Mouse (Mus musculus): ENCODE results near the gene Samd14. TPM values are rescaled to one million over a fixed set of nuclear protein-coding genes. Genes with fewer than 3 reads are reported as not detected.

The Samd14 gene
- polyA plus RNA-seq, 1 experiment from 2014 or later: 8.0 TPM

DNA sequence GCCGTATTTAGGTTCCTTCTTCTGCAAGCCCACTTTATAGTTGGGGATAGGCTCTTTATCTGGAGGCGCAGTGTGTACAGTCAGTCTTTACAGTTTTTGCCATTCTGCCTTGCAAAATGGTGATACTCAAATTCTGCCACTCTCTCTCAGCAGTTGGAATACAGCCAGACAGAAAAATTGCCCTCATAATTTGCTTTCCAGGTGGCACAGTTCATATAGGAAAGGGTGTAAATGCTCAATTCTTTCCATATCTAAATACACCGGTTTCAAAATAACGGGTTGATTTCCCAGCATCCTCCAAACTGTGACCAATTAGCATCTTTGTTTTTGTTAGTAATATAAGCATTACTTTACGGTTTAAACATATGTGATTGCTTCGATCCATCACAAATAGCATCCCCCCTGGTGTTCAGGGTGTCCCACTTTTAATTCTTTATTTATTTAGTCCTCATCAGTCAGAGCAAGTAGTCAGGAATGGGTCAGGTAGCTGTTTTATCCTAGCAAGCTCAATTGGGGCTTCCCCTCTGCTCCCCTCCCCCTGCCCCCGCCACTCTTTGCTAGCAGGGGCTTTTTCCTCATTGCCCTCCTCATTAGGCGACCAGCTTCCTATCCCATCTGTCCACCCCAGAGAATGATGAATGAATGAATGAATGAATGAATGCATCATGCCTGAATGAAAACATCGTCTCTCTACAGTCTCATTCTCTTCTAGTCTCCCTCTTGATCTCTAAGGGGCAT is 31.3 kb upstream of the Samd14 start:
- Histone ChIP-seq H3K9me3 (replicated peaks) (no peaks in the 10 kb centered on the region), H3K4me2 (peak overlapping the region; percentile 58), H3K27ac (peak overlapping the region; percentile 51; the same call in 1 of the 2 replicates), H3K27me3 (no peaks in the 10 kb centered on the region), H3K9ac (no peak overlapping the region; the same call in 1 of the 2 replicates), H3K4me1 (replicated peaks) (peaks cover 57% of the 10 kb centered on the region), H3K36me3 (no peaks in the 10 kb centered on the region), H3K4me3 (peak overlapping the region; percentile 32)
- ATAC-seq (replicated peaks; ENCODE audit: insufficient number of reproducible peaks, insufficient read depth, low FRiP score, low read depth): no peak
- WGBS: 39% methylated on average over 9 of the region's 9 CpGs

DNA sequence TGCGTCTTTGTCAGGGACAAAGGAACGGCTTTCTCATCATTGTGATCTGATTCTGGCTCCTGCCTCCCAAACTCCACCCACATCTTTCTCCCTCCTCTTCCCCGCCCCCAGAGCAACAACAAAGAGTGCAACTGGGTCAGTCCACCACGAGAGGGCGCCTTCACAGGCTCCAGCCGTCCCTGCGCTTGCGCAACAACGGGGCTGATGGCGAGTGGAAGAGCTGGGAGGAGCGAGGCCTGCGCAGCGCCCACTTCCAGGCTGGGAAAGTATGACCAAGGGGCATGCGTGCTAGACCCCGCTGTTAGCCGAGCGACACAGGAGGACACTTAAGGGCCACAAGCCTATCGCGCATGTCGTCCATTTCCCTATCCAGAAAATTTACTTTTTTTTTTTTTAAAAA is 30.7 kb upstream of the Samd14 start:
- Histone ChIP-seq H3K27me3 (no peaks in the 10 kb centered on the region), H3K4me2 (peak overlapping the region; percentile 58), H3K9ac (no peak overlapping the region; the same call in 1 of the 2 replicates), H3K4me1 (replicated peaks) (peaks cover 51% of the 10 kb centered on the region), H3K36me3 (no peaks in the 10 kb centered on the region), H3K4me3 (peak overlapping the region; percentile 32), H3K9me3 (replicated peaks) (no peaks in the 10 kb centered on the region), H3K27ac (peak overlapping the region; percentile 14; the same call in 1 of the 2 replicates)
- peak; percentile 92 for ATAC-seq (replicated peaks; ENCODE audit: insufficient number of reproducible peaks, insufficient read depth, low FRiP score, low read depth)
- 0% methylated on average over 20 of the region's 20 CpGs for WGBS

DNA sequence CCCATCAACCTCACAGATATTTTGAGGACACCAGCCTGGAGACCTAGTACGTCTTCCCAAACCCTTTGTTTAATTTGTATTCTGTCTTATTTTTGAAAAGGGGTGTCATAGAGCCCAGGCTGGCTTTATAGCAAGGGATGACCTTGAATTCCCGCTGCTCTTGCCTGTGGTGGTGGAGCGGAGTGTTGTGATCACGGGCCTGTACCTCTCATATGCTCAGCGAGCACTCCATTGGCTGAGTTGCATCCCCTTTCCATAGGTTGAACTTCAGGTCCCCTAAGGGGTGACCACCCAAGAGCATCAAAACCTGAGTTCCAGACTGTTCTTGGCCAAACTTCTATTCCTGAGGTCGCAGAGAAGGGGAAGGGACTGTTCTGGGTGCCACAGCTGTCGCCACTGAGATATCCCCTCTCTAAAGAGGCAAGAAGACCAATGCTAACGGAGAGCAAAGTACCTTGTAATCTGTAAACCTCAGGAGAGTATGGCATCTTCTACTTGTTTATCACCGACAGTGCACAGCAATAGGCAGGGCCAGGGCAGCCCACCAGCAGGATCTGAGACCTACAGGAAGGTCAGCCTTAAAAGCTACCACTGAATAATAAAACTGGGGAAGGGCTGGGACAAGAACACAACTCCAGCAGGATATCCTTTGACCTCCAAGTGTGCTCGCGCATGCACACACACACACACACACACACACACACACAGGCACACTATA is 30.1 kb upstream of the Samd14 start:
- peak overlapping the region; percentile 14; the same call in 1 of the 2 replicates for H3K27ac ChIP-seq

DNA sequence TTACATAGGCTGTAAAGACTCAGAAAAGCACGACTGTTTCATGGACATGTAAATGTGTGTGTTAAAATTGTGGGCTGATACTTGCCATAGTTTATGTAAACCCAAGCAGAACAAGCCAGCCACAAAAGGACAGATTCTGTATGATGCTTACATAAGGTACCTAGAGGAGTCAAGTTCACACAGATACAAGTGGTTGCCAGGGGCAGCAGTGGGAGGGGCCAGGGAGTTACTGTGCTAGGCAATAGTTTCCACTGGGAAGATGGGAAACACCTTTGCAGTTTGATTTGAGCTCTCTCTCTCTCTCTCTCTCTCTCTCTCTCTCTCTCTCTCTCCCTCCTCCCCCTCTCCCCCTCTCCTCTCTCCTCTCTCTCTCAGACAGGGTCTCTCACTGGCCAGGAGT is 24.5 kb upstream of the Samd14 start:
- Histone ChIP-seq H3K27me3 (no peaks in the 10 kb centered on the region), H3K27ac (no peak overlapping the region), H3K9me3 (replicated peaks) (no peaks in the 10 kb centered on the region), H3K4me3 (no peak overlapping the region), H3K4me2 (no peak overlapping the region), H3K36me3 (no peaks in the 10 kb centered on the region), H3K4me1 (replicated peaks) (peaks cover 38% of the 10 kb centered on the region), H3K9ac (no peak overlapping the region)
- ATAC-seq (replicated peaks; ENCODE audit: insufficient number of reproducible peaks, insufficient read depth, low FRiP score, low read depth): no peak
- whole genome bisulfite sequencing: 50% methylated on average over 1 of the region's 1 CpGs

More for the DNA sequence above, 30.1 kb upstream of the Samd14 start:
- ATAC-seq (replicated peaks; ENCODE audit: insufficient number of reproducible peaks, insufficient read depth, low FRiP score, low read depth): no peak
- no peaks in the 10 kb centered on the region for H3K27me3 ChIP-seq
- H3K9ac ChIP-seq: no peak overlapping the region
- peak overlapping the region; percentile 32; the same call in 1 of the 2 replicates for H3K4me3 ChIP-seq
- peak overlapping the region; percentile 58 for H3K4me2 ChIP-seq
- H3K36me3 ChIP-seq: no peaks in the 10 kb centered on the region
- no peaks in the 10 kb centered on the region for H3K9me3 ChIP-seq (replicated peaks)
- WGBS: 73% methylated on average over 11 of the region's 11 CpGs
- H3K4me1 ChIP-seq (replicated peaks): peaks cover 45% of the 10 kb centered on the region

DNA sequence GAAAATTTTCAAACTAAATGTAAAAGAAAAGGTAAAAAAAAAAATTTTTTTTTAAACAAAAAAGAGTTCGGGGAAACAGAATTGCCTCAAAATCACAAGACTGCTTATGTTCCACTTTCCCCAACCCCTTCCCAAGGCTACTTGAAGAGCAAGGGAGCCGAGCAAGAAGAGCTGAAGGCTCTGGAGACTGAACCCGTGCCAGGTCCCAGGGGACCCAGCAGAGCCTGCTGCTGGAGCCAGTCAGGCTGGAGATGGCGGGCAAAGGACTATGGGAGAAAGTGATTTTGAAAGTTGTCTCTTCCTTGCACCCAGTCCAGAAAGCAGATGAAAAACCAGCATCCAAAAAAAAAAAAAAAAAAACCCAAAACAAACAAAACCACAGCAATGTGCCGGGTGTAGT is 23.9 kb upstream of the Samd14 start:
- Histone ChIP-seq H3K4me1 (replicated peaks) (peaks cover 44% of the 10 kb centered on the region), H3K9me3 (replicated peaks) (no peaks in the 10 kb centered on the region), H3K4me3 (no peak overlapping the region), H3K27ac (no peak overlapping the region), H3K9ac (no peak overlapping the region), H3K27me3 (no peaks in the 10 kb centered on the region), H3K4me2 (no peak overlapping the region), H3K36me3 (no peaks in the 10 kb centered on the region)
- 72% methylated on average over 5 of the region's 5 CpGs for WGBS
- no peak for ATAC-seq (replicated peaks; ENCODE audit: insufficient number of reproducible peaks, insufficient read depth, low FRiP score, low read depth)

DNA sequence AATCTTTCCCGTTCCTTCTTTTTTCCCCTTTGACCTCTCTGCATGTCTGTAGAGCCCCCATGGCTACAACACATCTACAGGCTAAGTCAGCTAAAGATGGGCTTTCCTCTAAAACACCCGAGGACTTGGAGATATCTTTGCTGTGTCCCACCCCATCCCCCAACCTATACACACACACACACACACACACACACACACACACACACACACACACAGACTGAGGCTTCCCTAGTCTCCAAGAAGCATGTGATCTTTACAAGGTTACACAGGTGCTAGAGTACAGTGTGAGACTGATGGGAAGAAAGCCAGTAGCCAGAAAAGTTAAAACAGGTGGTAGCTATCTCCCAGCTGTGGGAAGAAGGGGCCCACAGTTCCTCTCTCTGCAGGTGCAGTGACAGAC is 23.2 kb upstream of the Samd14 start:
- no peaks in the 10 kb centered on the region for H3K36me3 ChIP-seq
- 53% methylated on average over 2 of the region's 2 CpGs for WGBS
- H3K27me3 ChIP-seq: no peaks in the 10 kb centered on the region
- no peak overlapping the region for H3K4me2 ChIP-seq
- ATAC-seq (replicated peaks; ENCODE audit: insufficient number of reproducible peaks, insufficient read depth, low FRiP score, low read depth): no peak
- no peak overlapping the region for H3K27ac ChIP-seq
- no peaks in the 10 kb centered on the region for H3K9me3 ChIP-seq (replicated peaks)
- H3K4me1 ChIP-seq (replicated peaks): peaks cover 44% of the 10 kb centered on the region
- no peak overlapping the region for H3K9ac ChIP-seq
- H3K4me3 ChIP-seq: no peak overlapping the region

DNA sequence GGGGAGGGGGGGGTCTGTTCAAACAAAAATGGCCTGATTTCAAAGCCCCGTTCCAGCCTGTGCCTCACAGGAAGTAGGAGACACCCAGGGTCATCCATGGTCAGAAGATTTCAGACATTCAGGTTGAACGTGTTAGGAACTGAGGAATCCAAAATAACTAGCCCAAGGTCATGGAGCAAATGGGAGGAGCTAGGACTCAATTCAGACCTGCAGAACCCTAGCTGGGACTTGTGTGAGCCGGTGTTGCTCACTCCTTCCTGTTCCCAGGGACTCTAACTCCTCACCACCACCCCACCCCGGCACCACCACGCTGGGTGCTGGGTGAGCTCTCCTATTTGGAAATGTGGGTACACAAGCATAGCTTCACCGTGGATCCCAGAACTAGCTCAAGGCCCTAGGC is 22.3 kb upstream of the Samd14 start:
- Histone ChIP-seq H3K36me3 (no peaks in the 10 kb centered on the region), H3K4me3 (no peak overlapping the region), H3K4me2 (no peak overlapping the region), H3K9me3 (replicated peaks) (no peaks in the 10 kb centered on the region), H3K27me3 (no peaks in the 10 kb centered on the region), H3K4me1 (replicated peaks) (peaks cover 51% of the 10 kb centered on the region), H3K27ac (no peak overlapping the region), H3K9ac (0 out of 2 replicates have a peak overlapping the region, but pooled peaks have one; percentile 23)
- WGBS: 62% methylated on average over 6 of the region's 6 CpGs
- ATAC-seq (replicated peaks; ENCODE audit: insufficient number of reproducible peaks, insufficient read depth, low FRiP score, low read depth): no peak

DNA sequence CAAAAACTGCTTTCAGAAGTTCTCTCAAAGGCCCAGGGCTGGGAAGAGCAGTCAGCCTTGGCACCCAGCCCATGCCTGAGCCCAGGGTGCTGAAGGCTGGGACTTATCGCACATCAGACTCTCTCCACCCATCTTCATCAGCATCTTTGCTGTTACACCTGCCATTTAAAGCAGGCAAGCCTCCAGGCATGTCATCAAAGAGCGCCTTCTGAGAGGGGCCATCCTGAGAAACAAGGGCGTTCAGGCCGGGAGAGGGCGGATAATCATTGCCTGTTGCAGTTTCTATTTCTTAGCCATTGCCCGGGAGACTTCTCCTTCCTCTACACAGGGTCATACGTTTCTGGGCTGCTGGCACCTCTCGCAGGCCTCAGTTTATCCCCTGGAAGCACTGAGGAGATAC is 21.8 kb upstream of the Samd14 start:
- H3K9me3 ChIP-seq (replicated peaks): no peaks in the 10 kb centered on the region
- no peak overlapping the region for H3K4me2 ChIP-seq
- H3K27me3 ChIP-seq: no peaks in the 10 kb centered on the region
- no peak overlapping the region for H3K4me3 ChIP-seq
- no peak for ATAC-seq (replicated peaks; ENCODE audit: insufficient number of reproducible peaks, insufficient read depth, low FRiP score, low read depth)
- no peak overlapping the region for H3K27ac ChIP-seq
- H3K36me3 ChIP-seq: no peaks in the 10 kb centered on the region
- H3K4me1 ChIP-seq (replicated peaks): peaks cover 56% of the 10 kb centered on the region
- WGBS: 74% methylated on average over 8 of the region's 8 CpGs
- 0 out of 2 replicates have a peak overlapping the region, but pooled peaks have one; percentile 23 for H3K9ac ChIP-seq

DNA sequence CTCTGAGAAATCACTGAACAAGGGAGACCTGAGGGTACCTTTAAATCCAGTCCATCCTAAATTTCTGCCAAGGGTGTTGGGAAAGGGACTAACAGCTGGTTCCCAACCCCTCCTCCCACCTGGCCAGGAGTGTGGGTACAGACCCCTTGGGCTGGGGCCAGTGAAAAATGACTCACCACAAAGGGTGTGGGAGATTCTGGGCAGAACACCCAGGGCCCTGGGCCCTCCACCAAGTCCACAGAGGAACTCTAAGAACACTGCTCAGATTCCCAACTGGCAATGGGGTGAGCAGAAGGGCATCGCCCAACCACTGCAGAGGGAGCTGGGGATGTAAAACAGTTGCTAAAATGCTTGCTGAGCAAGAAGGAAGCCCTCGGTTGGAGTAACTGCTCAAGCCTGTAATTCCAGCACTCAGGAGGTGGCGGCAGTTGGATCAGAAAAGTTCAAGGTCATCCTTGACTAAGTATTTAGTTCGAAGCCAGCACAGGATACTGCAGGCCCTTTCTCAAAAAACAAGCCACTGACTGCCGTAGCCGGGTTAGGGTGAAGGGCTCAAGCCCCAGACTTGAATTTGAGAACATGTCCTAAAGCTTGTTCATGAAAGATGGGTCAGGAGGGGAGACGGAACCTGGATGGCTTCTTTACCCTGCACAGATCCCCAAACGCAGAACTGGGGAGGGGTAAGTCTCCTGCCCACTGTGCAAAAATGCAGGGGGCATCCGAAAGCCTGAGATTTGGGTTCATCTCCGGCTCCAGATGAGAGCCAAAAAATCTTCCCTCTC is 20.7 kb upstream of the Samd14 start:
- Histone ChIP-seq H3K36me3 (no peaks in the 10 kb centered on the region), H3K4me2 (peak overlapping the region; percentile 98), H3K4me3 (peak overlapping the region; percentile 73), H3K9ac (peak overlapping the region; percentile 64), H3K4me1 (replicated peaks) (peaks cover 67% of the 10 kb centered on the region), H3K27me3 (no peaks in the 10 kb centered on the region), H3K27ac (peak overlapping the region; percentile 92), H3K9me3 (replicated peaks) (no peaks in the 10 kb centered on the region)
- ATAC-seq (replicated peaks; ENCODE audit: insufficient number of reproducible peaks, insufficient read depth, low FRiP score, low read depth): no peak
- WGBS: 16% methylated on average over 10 of the region's 10 CpGs

DNA sequence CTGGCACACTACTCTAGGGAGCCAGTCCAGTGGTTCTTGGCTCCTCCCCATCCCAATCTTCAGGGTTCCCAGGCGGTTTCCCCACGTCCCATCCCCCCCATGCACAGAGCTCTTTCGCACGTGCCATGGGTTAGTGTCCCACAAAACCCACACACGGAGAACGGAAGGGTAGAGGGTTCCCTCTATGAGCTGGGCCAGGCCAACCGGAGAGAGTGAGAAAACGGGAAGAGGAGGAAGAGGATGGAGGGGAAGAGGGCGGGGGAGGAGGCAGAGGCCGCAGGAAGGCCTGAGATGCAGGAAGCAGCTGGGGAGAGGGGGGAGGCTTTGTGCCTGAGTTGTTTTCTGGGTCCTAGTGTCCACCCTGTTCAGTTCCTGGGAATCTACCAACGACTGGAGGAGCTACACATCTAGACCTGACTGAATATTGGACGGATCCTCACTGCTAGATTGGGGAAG is 20.1 kb upstream of the Samd14 start:
- Histone ChIP-seq H3K4me1 (replicated peaks) (peaks cover 74% of the 10 kb centered on the region), H3K9ac (peak overlapping the region; percentile 64)
- WGBS: under 1% methylated on average over 12 of the region's 12 CpGs

More for the DNA sequence above, 20.1 kb upstream of the Samd14 start:
- H3K27me3 ChIP-seq: no peaks in the 10 kb centered on the region
- H3K4me2 ChIP-seq: peak overlapping the region; percentile 98
- peak overlapping the region; percentile 73 for H3K4me3 ChIP-seq
- no peaks in the 10 kb centered on the region for H3K9me3 ChIP-seq (replicated peaks)
- ATAC-seq (replicated peaks; ENCODE audit: insufficient number of reproducible peaks, insufficient read depth, low FRiP score, low read depth): peak; percentile 61
- peak overlapping the region; percentile 92 for H3K27ac ChIP-seq
- H3K36me3 ChIP-seq: no peaks in the 10 kb centered on the region
